Mouse (Mus musculus) stomach, embryonic 16.5 days (tissue): ENCODE data around the gene Otp. TPM values are rescaled to one million over a fixed set of nuclear protein-coding genes. Genes with fewer than 3 reads are reported as not detected.

Experiments
- ATAC-seq: fragments of 200-750 bp; cut with Nextera tagmentation; 2 replicates; pipeline ENCODE4 v1.8.0; 2017; ENCODE audit warnings: moderate number of reproducible peaks, moderate TSS enrichment; ENCODE audit not compliant: insufficient read depth, low FRiP score
- H3K27ac ChIP-seq: fragments of 300-500 bp; sonication (generic); 2 replicates; pipeline ENCODE4 v1.5.1; 2014; ENCODE audit warnings: low read length
- H3K27me3 ChIP-seq: fragments of 300-500 bp; sonication (generic); 2 replicates; pipeline ENCODE4 v1.6.1; 2014; ENCODE audit warnings: low read length, control low read depth, mixed read lengths; ENCODE audit not compliant: control insufficient read depth, insufficient read depth
- H3K36me3 ChIP-seq: fragments of 300-500 bp; sonication (generic); 2 replicates; pipeline ENCODE4 v1.6.1; 2014; ENCODE audit warnings: low read length; ENCODE audit not compliant: control insufficient read depth, insufficient read depth
- H3K4me1 ChIP-seq: fragments of 300-500 bp; sonication (generic); 2 replicates; pipeline ENCODE4 v1.6.1; 2014; ENCODE audit warnings: low read length, control low read depth, mixed read lengths; ENCODE audit not compliant: control insufficient read depth, insufficient read depth
- H3K4me2 ChIP-seq: fragments of 300-500 bp; sonication (generic); 2 replicates; pipeline ENCODE4 v1.6.1; 2014; ENCODE audit warnings: low read depth, low read length, mixed read lengths
- H3K4me3 ChIP-seq: fragments of 300-500 bp; sonication (generic); replicated peaks from 2 replicates; pipeline ENCODE4 v1.5.1; 2014; ENCODE audit warnings: mild to moderate bottlenecking, low read length
- H3K9ac ChIP-seq: fragments of 300-500 bp; sonication (generic); 2 replicates; pipeline ENCODE4 v1.6.1; 2014; ENCODE audit warnings: low read length
- H3K9me3 ChIP-seq: fragments of 300-500 bp; sonication (generic); replicated peaks from 2 replicates; pipeline ENCODE4 v1.6.1; 2016; ENCODE audit warnings: low read length, control low read depth; ENCODE audit not compliant: control insufficient read depth
- WGBS: fragments of 180-500 bp; shearing (Covaris S2); extraction: QIAGEN DNeasy Blood & Tissue Kit; methylation state at CpG from one replicate; pipeline ENCODE4 v1.1.7; 2014; 5-methylcytosine and 5-hydroxymethylcytosine counted together
- polyA plus RNA-seq: library from polyadenylated mRNA; unstranded; fragments of >200 nt; fragmentation: Nextera tagmentation; extraction: Ambion mirVana; gene quantifications from 2 replicates; pipeline ENCODE4 v1.2.1, GENCODE M21; 2015

Otp gene
- not detected in 2 replicates for polyA plus RNA-seq

DNA sequence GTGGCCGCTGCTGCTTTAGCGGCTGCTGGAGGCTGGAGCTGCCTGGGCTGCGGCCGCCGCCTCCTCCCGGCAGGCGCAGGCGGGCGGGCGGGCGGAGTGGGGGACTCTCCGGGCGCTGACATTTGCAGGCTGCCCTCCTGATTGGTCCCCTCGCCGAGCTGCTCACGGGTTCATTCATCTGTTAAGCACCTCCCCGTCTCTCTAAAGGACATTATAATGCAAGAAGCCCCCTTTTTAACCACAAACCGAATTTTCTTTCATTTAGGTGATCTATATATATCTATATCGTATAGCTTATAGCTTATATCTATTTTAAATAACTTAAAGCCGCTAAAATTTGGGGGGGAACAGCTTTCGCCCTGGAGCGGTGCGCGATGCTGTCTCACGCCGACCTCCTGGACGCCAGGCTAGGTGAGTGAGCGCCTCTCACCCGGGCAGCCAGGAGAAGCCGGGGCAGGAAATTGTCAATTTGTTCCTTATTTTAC lies at the start of gene Otp:
Gene Otp (plus strand): TSS at position 207 of the 485 bp plus-strand sequence.
- no peak for ATAC-seq
- Histone ChIP-seq H3K4me3 (no peak within 1 kb of the TSS), H3K27ac (no peak within 1 kb of the TSS), H3K9ac (no peak within 1 kb of the TSS), H3K4me2 (no peak within 1 kb of the TSS), H3K27me3 (peaks cover 70% of the 10 kb centered on the region), H3K4me1 (no peaks in the 10 kb centered on the region), H3K36me3 (no peaks in the 10 kb centered on the region), H3K9me3 (no peaks in the 10 kb centered on the region)
- WGBS, result 1% methylated on average over 30 of the region's 30 CpGs

DNA sequence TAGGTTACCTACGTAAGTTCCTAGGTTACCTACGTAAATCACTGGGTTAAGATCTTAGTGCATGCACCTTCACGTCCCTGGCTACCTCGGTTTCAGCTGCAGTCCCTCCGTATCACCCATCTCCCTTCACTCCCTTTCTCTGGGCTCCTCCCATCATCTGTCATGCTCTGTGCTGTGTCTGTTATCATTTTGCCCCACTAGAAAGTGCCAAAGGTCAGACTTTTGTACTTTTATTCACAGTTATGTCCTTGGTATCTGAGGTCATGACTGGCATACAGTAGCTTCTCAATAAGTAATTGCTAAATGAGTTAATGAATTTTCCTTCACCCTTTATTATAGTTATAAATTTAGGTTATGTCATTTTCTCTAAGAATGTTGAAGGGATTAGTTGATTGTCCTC lies 49.0 kb upstream of the Otp start:
- H3K9me3 ChIP-seq, result no peaks in the 10 kb centered on the region
- no peak overlapping the region for H3K4me2 ChIP-seq
- H3K9ac ChIP-seq, result no peak overlapping the region
- 76% methylated on average over 5 of the region's 5 CpGs for WGBS
- no peak for ATAC-seq
- H3K4me1 ChIP-seq, result no peaks in the 10 kb centered on the region
- no peaks in the 10 kb centered on the region for H3K27me3 ChIP-seq
- no peaks in the 10 kb centered on the region; the same call in 1 of the 2 replicates for H3K36me3 ChIP-seq
- no peak overlapping the region for H3K27ac ChIP-seq
- no peak overlapping the region for H3K4me3 ChIP-seq

DNA sequence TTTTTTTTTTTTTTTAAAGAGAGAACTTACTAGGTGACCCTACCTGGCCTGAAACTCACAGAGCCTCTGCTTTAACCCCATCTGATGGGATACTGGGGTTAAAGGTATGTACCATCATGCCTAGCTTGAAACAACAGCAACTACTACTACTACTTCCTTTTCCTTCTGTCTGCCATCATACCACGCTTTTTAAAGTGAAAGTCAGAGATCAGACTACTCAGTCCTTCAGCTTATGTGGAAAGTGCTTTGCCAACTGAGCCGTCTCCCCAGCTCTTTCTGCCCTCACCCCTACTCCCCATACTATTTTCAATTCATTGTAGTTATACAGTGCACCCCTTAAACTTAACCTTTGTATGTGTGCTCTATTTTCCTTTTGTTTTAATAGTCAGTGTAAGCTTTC lies 48.4 kb upstream of the Otp start:
- Histone ChIP-seq H3K4me3 (no peak overlapping the region), H3K9ac (no peak overlapping the region), H3K27me3 (no peaks in the 10 kb centered on the region), H3K27ac (no peak overlapping the region), H3K4me2 (no peak overlapping the region), H3K36me3 (no peaks in the 10 kb centered on the region; the same call in 1 of the 2 replicates), H3K4me1 (no peaks in the 10 kb centered on the region), H3K9me3 (no peaks in the 10 kb centered on the region)
- no peak for ATAC-seq
- 81% methylated on average over 2 of the region's 2 CpGs for WGBS

DNA sequence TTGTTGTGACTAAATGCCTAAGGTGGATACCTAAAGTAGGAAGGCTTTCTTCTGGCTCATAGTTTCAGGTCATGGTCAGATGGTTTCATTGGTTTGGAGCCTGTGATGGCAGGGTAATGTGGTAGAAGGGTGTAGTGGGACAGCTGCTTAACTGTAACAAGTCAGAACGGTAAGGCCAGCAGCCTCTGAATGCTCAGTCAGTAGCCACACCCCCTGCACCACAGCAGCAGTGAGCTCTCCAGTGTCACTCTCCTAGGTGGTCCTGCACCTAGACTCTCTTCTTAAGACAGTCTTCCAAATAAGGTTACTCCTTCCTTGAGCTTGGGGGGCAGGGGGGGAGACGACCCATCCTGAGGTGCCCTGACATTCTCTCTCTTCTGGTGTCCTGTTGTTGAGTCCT lies 47.6 kb upstream of the Otp start:
- WGBS, result 35% methylated on average over 2 of the region's 2 CpGs
- Histone ChIP-seq H3K27ac (no peak overlapping the region), H3K36me3 (peaks cover 4% of the 10 kb centered on the region), H3K4me2 (no peak overlapping the region), H3K4me3 (no peak overlapping the region), H3K4me1 (no peaks in the 10 kb centered on the region), H3K9ac (no peak overlapping the region), H3K9me3 (no peaks in the 10 kb centered on the region), H3K27me3 (no peaks in the 10 kb centered on the region)
- ATAC-seq, result no peak

DNA sequence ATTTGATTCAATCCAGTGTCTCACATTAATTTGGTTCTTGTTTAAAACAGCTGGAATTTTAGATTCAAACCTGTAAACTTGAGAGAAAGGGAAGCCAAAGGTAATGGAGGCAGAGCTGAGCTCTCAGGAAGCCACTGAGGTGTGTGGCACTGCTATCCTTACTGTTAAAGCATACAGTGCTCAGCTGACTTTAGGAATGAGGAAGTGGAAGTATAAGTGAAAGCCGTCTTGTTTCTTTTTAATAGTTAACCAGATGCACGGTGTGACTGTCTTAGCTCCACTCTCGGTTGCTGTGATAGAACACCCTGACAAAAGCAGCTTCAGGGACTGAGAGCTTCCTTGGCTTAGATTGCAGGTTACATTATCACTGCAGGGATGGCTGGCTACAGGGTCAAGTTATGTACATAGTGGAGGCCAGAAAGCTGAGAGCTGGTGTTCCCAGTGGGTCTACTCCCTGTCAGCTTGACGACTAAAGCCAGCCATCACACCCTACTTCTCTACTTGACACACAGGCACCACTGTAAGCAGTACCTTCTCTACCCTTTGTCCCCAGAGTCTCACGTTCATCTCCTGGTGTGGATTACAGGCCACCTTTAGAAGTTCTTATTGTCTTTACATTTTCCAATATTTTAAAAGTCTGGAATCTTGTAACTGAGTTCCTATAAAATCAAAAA lies 37.2 kb upstream of the Otp start:
- Histone ChIP-seq H3K36me3 (peaks cover 4% of the 10 kb centered on the region; the same call in 1 of the 2 replicates), H3K9me3 (no peaks in the 10 kb centered on the region), H3K4me2 (no peak overlapping the region), H3K4me3 (no peak overlapping the region), H3K4me1 (no peaks in the 10 kb centered on the region), H3K27me3 (no peaks in the 10 kb centered on the region), H3K9ac (no peak overlapping the region), H3K27ac (no peak overlapping the region)
- ATAC-seq, result no peak
- 54% methylated on average over 5 of the region's 5 CpGs for WGBS

DNA sequence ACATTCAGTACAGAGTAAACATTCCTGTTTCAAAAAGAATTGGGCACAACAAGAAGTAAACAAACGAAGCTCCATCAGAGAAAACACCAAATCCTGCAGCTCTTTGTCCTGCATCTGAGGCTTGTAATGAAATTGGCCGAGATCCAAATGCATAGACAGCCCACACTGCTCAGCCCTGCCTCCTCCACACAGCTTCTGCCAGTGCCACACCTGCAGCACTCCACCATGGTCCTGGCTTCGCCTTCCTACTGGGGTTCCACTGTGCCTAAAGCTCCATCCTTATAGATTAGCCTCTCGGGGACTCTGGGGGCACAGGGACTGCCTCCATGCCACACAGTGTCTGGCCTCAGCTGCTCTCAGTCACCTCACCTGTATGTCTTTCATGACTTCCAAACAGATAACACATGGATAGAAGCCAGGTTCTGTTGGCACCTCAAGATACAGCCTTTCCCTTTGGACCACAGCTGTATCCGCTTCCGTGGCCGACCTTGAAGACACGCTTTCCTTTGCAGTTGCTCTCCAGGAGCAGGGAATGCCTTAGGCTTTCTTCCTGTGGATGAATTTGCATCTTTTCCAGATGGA lies 36.6 kb upstream of the Otp start:
- 80% methylated on average over 8 of the region's 8 CpGs for whole genome bisulfite sequencing
- ATAC-seq, result peak; percentile 56
- Histone ChIP-seq H3K4me1 (no peaks in the 10 kb centered on the region), H3K4me2 (no peak overlapping the region), H3K36me3 (peaks cover 4% of the 10 kb centered on the region; the same call in 1 of the 2 replicates), H3K27ac (no peak overlapping the region), H3K9ac (no peak overlapping the region), H3K27me3 (no peaks in the 10 kb centered on the region), H3K9me3 (no peaks in the 10 kb centered on the region), H3K4me3 (no peak overlapping the region)

DNA sequence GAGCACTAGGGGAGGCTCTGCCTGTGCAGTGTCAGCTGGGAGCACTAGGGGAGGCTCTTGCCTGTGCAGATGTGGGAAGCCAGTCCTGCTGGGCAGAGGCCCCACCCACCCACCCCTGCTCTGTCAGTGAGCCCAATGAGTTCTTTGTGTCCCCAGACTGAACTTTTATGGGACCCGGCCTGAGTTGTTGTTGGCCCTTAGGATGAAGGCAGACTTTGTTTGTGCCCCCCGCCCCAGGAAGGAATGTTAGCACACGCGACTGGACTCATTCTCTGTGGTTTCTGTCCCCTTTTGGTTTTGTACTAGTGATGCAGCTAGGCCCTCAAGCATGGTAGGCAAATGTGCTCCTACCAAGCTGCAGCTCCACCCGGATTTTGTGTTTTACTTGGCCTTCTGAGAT lies 32.2 kb upstream of the Otp start:
- Histone ChIP-seq H3K27me3 (no peaks in the 10 kb centered on the region), H3K9me3 (no peaks in the 10 kb centered on the region), H3K4me2 (no peak overlapping the region), H3K4me1 (no peaks in the 10 kb centered on the region), H3K27ac (no peak overlapping the region), H3K36me3 (peaks cover 4% of the 10 kb centered on the region; the same call in 1 of the 2 replicates), H3K9ac (no peak overlapping the region), H3K4me3 (no peak overlapping the region)
- no peak for ATAC-seq
- 76% methylated on average over 5 of the region's 5 CpGs for WGBS

DNA sequence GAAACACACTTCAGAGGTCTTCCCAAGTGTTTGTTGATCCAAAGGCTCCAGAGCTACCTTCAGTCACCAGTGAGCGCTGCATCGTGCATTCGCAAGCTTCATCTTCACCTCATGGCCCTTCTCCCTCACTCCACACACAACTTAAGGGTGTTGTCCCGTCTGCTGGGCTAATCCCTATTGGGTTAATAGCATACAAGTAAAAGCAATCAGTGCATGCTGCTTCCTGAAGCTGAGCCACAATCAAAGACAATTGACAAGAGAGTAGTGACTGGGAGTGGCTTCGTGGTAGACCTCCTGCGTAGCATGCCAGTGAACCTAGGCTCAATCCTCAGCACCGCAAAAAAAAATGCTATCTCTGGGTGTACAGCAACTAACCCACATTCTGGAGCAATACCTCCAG lies 27.5 kb upstream of the Otp start:
- H3K4me3 ChIP-seq, result no peak overlapping the region
- H3K9me3 ChIP-seq, result no peaks in the 10 kb centered on the region
- H3K27ac ChIP-seq, result no peak overlapping the region
- no peak overlapping the region for H3K9ac ChIP-seq
- H3K36me3 ChIP-seq, result no peaks in the 10 kb centered on the region
- WGBS, result 70% methylated on average over 7 of the region's 7 CpGs
- no peaks in the 10 kb centered on the region for H3K27me3 ChIP-seq
- no peaks in the 10 kb centered on the region for H3K4me1 ChIP-seq
- no peak for ATAC-seq
- H3K4me2 ChIP-seq, result no peak overlapping the region

DNA sequence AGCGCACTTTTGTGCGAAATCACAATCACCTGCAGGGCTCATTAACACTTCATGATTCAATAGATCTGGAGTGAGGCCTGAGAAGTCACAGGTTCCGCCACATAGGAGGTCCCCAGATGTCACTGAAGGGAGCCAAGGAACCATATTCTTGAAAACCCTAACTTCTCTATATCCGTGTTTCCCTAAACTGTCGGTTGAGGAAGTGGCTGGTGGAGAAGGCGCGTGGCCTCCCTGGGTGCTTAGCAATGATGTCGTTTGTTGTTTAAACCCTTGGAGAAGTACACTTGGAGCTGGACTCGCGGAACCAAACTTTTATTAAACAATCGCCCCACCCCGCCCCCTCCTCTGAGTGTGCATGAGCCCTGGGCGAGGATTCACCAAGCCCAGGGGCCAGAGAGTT lies 26.1 kb upstream of the Otp start:
- no peaks in the 10 kb centered on the region for H3K27me3 ChIP-seq
- H3K4me1 ChIP-seq, result no peaks in the 10 kb centered on the region
- H3K4me3 ChIP-seq, result no peak overlapping the region
- no peak overlapping the region for H3K27ac ChIP-seq
- H3K36me3 ChIP-seq, result no peaks in the 10 kb centered on the region
- no peak overlapping the region for H3K4me2 ChIP-seq
- no peaks in the 10 kb centered on the region for H3K9me3 ChIP-seq
- WGBS, result 59% methylated on average over 13 of the region's 13 CpGs
- ATAC-seq, result no peak
- H3K9ac ChIP-seq, result no peak overlapping the region
